Mouse (Mus musculus) limb, embryonic 10.5 days (tissue): Measurements from ENCODE around the gene Alg12. TPM values are rescaled to one million over a fixed set of nuclear protein-coding genes. Genes with fewer than 3 reads are reported as not detected.
"Not testable (repeated sequence)": the region's sequence is repeated elsewhere in the genome, so short reads cannot be mapped to it uniquely, and the experiment has no call there.

Experiments used
- DNase-seq: peaks from one replicate; pipeline ENCODE4 v3.0.0-alpha.2; 2017; ENCODE audit warnings: low spot score
- H3K27ac ChIP-seq: fragments of 300-500 bp; sonication (generic); 2 replicates; pipeline ENCODE4 v1.5.1; 2016; ENCODE audit warnings: mild to moderate bottlenecking
- H3K27me3 ChIP-seq: fragments of 300-500 bp; sonication (generic); 2 replicates; pipeline ENCODE4 v1.6.1; 2016; ENCODE audit warnings: low read depth, mild to moderate bottlenecking; ENCODE audit not compliant: poor library complexity, severe bottlenecking
- H3K36me3 ChIP-seq: fragments of 300-500 bp; sonication (generic); 2 replicates; pipeline ENCODE4 v1.6.1; 2016; ENCODE audit warnings: mild to moderate bottlenecking, moderate library complexity
- H3K4me1 ChIP-seq: fragments of 300-500 bp; sonication (generic); 2 replicates; pipeline ENCODE4 v1.6.1; 2016
- H3K4me3 ChIP-seq: fragments of 300-500 bp; sonication (generic); 2 replicates; pipeline ENCODE4 v1.5.1; 2016; ENCODE audit warnings: mild to moderate bottlenecking, moderate library complexity
- H3K9me3 ChIP-seq: fragments of 300-500 bp; sonication (generic); replicated peaks from 2 replicates; pipeline ENCODE4 v1.6.1; 2016; ENCODE audit warnings: mild to moderate bottlenecking
- WGBS: fragments of 180-500 bp; shearing (Covaris S2); methylation state at CpG from one replicate; pipeline ENCODE4 v1.1.7; 2016; 5-methylcytosine and 5-hydroxymethylcytosine counted together
- polyA plus RNA-seq: library from polyadenylated mRNA; unstranded; fragments of >200 nt; fragmentation: Nextera tagmentation; extraction: Ambion mirVana; gene quantifications from 2 replicates; pipeline ENCODE4 v1.2.1, GENCODE M21; 2016

The Alg12 gene
- polyA plus RNA-seq, 1 experiment from 2014 or later: 12.3 TPM

- not testable (repeated sequence) for H3K4me3 ChIP-seq, DNase-seq, H3K27me3 ChIP-seq, H3K27ac ChIP-seq, H3K4me1 ChIP-seq, H3K9me3 ChIP-seq
- 85% methylated on average over 5 of the region's 5 CpGs for WGBS
- peaks cover 94% of the 10 kb centered on the region for H3K36me3 ChIP-seq
Measured at GRCm38 (mm10) chr15:88774630-88775029, 44.5 kb downstream of the Alg12 start.

GRCm38 (mm10) chr15:88768537-88768936, 50.6 kb downstream of the Alg12 start:
- H3K9me3 ChIP-seq: no peaks in the 10 kb centered on the region
- H3K36me3 ChIP-seq: peaks cover 79% of the 10 kb centered on the region
- H3K27me3 ChIP-seq: no peaks in the 10 kb centered on the region
- no peak overlapping the region for H3K4me3 ChIP-seq
- DNase-seq: no peak
- WGBS: 79% methylated on average over 1 of the region's 1 CpGs
- H3K4me1 ChIP-seq: no peaks in the 10 kb centered on the region
- H3K27ac ChIP-seq: no peak overlapping the region

DNA sequence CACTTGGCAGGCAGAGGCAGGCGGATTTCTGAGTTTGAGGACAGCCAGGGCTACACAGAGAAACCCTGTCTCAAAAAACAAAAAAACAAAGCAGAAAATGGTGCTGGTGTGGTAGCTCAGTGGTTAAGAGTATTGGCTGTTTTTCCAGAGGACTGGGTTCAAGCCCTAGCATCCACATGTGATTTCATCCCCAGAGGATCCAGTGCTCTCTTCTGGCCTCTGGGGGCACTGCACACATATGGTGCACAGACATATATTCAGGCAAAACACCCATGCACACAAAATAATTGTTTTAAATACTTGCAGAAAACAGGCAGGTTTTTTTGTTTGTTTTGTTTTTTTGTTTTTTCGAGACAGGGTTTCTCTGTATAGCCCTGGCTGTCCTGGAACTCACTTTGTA, 53.0 kb downstream of the Alg12 start:
- peaks cover 80% of the 10 kb centered on the region for H3K36me3 ChIP-seq
- not testable (repeated sequence) for H3K27me3 ChIP-seq, H3K4me1 ChIP-seq, H3K9me3 ChIP-seq, H3K27ac ChIP-seq, DNase-seq, H3K4me3 ChIP-seq
- 96% methylated on average over 2 of the region's 2 CpGs for WGBS

DNA sequence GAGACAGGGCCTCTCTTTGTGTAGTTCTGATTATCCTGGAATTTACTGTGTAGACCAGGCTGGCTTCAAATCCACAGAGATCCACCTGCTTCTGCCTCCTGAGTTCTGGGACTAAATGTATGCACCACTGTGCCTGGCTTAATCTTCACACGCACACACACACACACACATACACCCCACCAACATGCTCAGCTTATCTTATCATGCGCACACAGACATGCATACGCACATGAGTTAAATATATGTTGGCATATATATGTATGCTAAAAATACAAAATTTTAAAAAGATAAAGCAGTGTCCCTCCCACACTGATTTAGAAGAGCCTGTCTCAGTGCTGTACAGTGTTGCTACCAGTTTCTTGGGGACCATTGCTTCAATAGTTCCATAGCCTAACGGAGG, 57.6 kb downstream of the Alg12 start:
- H3K27me3 ChIP-seq: no peaks in the 10 kb centered on the region
- H3K36me3 ChIP-seq: peaks cover 97% of the 10 kb centered on the region
- H3K4me3 ChIP-seq: no peak overlapping the region
- WGBS: 94% methylated on average over 4 of the region's 4 CpGs
- no peak for DNase-seq
- no peak overlapping the region for H3K27ac ChIP-seq
- H3K4me1 ChIP-seq: no peaks in the 10 kb centered on the region
- no peaks in the 10 kb centered on the region for H3K9me3 ChIP-seq

DNA sequence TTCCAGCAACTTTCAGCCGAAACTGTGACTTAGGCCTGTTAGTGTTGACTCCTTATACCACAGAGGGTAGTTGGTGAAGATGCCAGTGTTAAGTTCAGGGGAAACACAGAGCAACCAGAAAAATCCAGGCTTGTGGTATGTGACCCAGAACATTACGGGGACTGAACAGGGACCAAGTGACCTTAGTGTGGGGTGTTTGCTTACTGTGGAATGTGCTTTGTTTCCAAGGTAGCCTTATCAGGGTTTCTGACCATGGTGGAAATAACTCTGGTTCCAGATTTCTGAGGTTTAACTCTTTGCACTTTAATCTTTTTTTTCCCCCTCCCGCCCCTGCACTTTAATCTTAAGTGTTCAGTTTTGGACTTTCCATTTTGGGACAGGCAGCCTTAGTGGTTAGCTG, 61.1 kb downstream of the Alg12 start:
- Histone ChIP-seq H3K27ac (no peak overlapping the region), H3K4me3 (no peak overlapping the region), H3K9me3 (no peaks in the 10 kb centered on the region), H3K36me3 (peaks cover 85% of the 10 kb centered on the region), H3K4me1 (peaks cover 9% of the 10 kb centered on the region), H3K27me3 (no peaks in the 10 kb centered on the region)
- DNase-seq: no peak
- WGBS: 89% methylated on average over 3 of the region's 3 CpGs

GRCm38 (mm10) chr15:88755761-88756160, 63.4 kb downstream of the Alg12 start:
- WGBS: 98% methylated on average over 18 of the region's 18 CpGs
- peaks cover 62% of the 10 kb centered on the region for H3K36me3 ChIP-seq
- no peak overlapping the region for H3K27ac ChIP-seq
- H3K4me3 ChIP-seq: no peak overlapping the region
- no peaks in the 10 kb centered on the region for H3K27me3 ChIP-seq
- no peak for DNase-seq
- H3K4me1 ChIP-seq: peaks cover 15% of the 10 kb centered on the region
- H3K9me3 ChIP-seq: no peaks in the 10 kb centered on the region

Other genes starting within 250 kb of the Alg12 start
- gene Zdhhc25, start 219.0 kb downstream of the Alg12 start, polyA plus RNA-seq: not detected in 2 replicates
- gene Brd1, start 85.1 kb downstream of the Alg12 start, polyA plus RNA-seq: 23.9 and 26.5 TPM in 2 replicates
- gene Zbed4, start 67.7 kb downstream of the Alg12 start, polyA plus RNA-seq: 32.9 and 35.3 TPM in 2 replicates
- 98.5 and 99.0 TPM in 2 replicates for gene Creld2, start 328 bp upstream of the Alg12 start, polyA plus RNA-seq
- gene Pim3, start 42.9 kb upstream of the Alg12 start, polyA plus RNA-seq: 46.6 and 48.2 TPM in 2 replicates
- not detected in 2 replicates for gene Ttll8, start 135.1 kb upstream of the Alg12 start, polyA plus RNA-seq
- not detected in 2 replicates for gene Mlc1, start 159.7 kb upstream of the Alg12 start, polyA plus RNA-seq
- gene Mov10l1, start 163.6 kb upstream of the Alg12 start, polyA plus RNA-seq: 0.11 and 0.18 TPM in 2 replicates
- gene Panx2, start 240.4 kb upstream of the Alg12 start, polyA plus RNA-seq: 0.09 and 0.44 TPM in 2 replicates